Mouse (Mus musculus) CD4-positive, CD25-positive, alpha-beta regulatory T cell, adult 4 months (primary cell): Measurements from ENCODE around the gene Mpg. TPM values are rescaled to one million over a fixed set of nuclear protein-coding genes. Genes with fewer than 3 reads are reported as not detected.
"Not testable (repeated sequence)": the region's sequence is repeated elsewhere in the genome, so short reads cannot be mapped to it uniquely, and the experiment has no call there.

Experiments
- ATAC-seq: one replicate; pipeline ENCODE4 v1.8.0; 2017
- polyA plus RNA-seq, 2 experiments: library from polyadenylated mRNA; unstranded; fragments of 100-300 nt; shearing (Covaris generic); gene quantifications; one replicate each; pipeline ENCODE4 v1.2.1; 2017

Mpg gene
- 10 to 100 TPM; 27.0 to 39.9 TPM for polyA plus RNA-seq

DNA sequence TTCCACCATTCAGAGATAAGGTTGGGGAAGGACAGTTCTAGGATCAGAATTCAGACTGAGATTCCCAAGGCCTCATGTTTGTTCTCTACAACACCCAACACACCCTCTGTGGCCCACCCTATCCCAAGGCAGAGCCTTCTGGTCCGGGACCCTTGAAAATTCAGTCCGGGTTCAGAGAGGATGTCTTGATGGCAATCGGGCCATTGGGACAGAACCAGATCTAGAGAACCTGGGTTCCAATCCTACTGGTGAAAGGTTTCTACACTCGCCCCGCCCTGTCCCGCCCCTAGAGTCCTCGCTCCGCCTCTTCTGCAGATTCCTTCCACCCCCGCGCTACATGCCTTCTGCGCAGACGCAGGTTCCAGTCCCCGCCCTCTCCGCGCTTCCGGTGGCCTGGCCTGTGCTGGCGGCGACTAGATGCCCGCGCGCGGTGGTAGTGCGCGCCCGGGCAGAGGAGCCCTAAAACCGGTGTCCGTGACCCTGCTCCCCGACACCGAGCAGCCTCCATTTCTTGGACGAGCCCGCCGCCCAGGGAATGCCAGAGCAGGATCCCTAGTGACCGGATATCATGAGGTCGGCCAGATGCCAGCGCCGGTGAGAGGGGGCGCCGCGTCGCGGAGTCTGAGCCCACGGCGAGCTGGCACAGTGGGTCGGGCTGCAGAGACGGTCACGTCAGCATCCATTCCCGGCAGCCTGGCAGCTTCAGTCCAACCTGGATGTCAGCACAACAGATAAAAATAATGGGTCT lies at the start of gene Mpg:
TSS of gene Mpg (plus strand) at position 382 of the 748 bp plus-strand sequence.
- peak; percentile 95 for ATAC-seq

DNA sequence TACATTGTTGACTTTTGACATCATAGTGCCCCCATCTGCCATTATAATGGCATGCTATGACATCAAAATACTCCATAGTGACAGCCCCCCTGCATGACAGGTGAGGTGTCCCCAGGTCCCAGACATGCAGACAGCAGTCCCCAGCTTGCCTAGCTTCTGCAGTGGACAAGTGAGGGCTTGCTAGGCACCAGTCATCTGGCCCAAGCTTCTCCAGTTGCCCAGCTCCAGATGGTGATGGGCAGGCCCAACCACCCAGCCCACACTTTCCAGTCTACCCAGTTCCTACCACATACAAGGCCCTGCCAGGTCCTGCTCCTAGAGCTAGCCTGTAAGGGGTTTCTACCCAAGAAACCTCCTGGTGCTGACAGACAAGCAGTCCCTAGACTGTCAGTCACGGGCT lies 47.8 kb upstream of the Mpg start:
- ATAC-seq = no peak

DNA sequence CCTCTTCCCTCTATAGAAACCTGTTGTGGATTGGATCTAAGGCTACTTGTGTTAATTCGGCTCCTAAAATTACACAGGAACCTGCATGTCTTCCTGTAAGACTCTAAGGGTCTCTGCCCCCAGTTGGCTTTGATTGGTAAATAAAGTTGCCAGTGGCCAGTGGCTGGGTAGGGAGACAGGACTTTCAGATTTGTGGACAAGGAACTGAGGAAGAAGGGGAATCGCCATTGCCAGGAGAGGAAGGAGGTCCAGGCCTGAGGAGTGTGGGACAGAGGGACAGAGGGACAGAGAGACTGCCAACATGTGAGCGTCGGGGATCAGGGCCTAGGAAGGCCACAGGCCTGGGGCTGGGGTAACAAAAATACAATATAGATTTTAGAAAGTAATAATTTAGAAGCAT lies 45.1 kb upstream of the Mpg start:
- ATAC-seq = no peak

DNA sequence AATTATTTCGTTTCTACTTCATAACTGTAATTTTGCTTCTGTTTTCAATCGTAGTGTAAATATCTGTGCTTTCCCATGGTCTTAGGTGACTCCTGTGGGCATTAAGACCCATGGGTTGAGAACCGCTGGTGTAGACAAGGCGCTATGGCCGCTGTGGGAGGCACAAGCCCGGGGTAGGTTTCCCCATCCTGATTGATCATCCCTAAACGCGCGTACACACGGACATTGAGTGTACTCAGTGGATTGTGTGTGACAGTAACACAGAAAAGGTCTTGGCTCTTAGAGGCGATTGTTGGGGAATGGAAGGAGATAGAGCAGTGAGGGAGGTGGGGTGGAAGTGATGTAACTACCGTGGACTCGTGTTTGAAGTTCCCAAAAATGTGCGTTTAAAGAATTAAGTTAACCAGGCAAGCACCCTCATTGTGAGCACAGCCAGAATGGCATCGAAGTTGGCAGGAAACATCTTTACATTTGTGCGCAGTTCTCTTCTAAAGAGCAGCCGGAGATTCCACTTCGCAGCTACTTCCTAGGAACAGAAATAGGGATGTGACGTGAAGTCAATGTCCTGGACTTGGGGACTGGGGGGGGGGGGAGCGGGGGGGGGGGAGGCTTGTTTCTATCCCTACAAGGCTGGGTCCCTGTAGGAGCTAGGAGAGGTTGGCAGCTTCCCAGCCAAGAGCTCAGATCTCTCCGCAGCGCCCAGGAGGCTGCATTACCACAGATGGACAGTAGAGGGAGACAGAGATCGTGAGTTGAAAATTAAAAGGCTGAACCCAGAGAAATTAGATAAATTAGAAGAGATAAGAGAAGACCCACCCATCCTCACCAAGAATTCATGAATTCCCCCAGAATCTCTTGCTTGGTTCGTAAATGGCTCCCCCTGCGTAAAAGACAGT lies 44.1 kb upstream of the Mpg start:
- peak; percentile 68 for ATAC-seq

DNA sequence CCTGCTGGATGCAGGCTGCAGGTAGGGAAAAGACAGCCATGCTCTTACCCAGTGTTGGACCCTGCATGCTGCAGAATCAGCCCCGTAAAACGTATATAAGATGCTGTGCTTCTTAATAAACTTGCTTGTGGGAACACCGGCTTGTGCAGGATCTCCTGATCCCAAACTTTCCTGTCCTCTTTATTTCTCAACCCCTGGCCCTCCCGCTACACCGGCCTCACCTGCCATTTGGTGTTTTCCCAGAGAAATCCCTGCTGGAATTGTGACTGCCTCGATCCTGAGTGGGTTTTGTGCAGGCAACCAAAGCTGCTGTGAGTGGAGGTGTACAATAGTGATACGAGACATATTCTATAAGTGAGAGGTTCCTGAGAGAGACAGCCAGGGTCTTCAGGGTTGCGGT lies 41.8 kb upstream of the Mpg start:
- no peak for ATAC-seq

DNA sequence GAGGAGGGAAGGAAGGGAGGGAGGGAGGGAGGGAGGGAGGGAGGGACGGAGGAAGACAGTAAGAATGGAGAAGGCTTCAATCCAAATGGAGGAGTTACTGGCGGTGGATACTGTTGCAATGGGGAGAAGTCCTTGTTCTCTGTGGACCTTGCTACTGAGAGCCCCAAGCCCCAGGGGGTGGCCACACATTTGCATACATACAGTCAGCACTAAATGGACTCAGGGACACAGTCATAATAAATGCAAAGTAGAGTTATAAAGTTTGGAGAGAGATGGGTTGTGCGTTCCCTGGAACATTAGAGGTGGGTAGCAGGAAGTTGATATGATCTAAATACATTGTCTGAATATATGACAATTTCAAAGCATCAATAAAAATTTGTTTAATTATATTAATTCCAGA lies 40.3 kb upstream of the Mpg start:
- ATAC-seq = no peak

GRCm38 (mm10) chr11:32187256-32187655 lies 39.0 kb upstream of the Mpg start:
- no peak for ATAC-seq

DNA sequence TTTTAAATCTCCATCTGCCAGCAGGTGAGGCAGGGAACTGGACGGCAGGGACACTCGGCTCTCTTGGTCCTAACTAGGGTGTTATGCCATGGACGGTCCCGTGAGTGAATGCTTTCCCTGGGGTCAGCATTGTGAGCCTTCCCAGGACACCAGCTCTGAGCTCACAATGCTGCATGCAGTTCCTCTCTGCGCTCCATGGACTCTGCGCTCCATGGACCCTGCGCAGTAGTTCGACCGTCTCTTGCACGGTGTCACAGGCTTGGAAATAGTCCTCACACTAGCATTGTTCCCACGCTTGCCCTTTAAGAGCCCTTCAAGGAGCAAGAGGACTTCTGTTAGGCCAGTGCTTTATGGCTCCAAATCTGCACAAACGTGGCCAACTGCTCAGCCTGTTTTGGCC lies 37.4 kb upstream of the Mpg start:
- ATAC-seq = no peak

GRCm38 (mm10) chr11:32189434-32189833 lies 36.9 kb upstream of the Mpg start:
- no peak for ATAC-seq

DNA sequence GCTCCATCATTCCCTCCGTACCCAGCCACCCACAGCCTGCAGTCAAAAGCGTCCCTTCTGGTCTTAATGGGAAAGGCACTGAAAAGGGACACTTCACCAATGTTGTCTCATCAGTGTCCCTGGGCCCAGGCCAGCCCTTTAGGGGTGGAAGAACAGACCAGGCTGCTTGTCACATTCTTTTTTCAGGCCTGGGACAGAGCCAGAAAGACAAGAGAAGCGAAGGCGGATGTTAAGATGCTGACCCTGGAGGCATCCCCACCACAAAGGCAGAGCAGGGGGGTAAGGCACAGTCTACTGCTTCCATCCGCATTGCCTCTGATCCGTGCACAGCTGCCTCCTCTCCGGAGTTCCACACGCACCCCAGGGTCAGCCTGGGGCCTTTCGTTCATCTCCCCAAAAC lies 36.2 kb upstream of the Mpg start:
- no peak for ATAC-seq

GRCm38 (mm10) chr11:32190603-32191110 lies 35.6 kb upstream of the Mpg start:
- ATAC-seq = no peak

DNA sequence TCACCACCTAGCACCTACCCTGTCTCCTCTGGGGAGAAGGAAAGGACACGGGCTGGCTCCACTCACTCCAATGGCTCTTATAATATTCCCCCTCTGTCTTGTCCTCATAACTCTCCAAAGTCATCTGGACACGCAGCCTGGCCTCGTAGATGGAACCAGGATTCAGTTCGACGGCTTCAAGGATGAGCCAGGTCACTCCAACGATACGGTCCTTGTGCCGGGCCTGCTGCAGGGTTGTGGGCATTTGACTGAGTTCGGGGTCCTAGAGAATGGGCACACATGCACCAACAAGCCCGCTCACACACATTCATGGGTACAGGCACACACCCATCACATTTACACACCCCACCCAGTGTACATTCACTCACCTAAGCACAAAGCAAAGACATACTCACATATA lies 33.1 kb upstream of the Mpg start:
- no peak for ATAC-seq

DNA sequence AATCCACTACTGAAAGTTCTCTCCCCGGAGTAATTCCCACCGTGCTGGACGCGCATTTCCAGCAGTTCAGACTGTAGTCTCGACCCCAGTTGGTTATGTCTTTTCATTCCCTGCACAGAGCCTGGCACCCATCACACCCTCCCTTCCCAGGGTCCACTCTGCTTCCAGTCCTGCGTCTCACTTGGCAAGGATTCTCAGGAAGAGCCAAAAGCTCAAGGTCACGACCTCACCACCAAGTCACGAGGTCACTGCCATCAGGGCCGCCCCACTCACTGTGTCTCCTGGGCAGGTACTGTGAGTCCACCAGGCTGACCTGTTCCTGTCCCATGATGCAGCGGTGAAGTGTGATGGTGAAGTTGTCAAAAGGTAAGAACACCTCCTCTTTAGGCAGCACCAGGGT lies 32.2 kb upstream of the Mpg start:
- no peak for ATAC-seq

- ATAC-seq = no peak
These were observed 31.7 kb upstream of the Mpg start for GRCm38 (mm10) chr11:32194626-32195025.

DNA sequence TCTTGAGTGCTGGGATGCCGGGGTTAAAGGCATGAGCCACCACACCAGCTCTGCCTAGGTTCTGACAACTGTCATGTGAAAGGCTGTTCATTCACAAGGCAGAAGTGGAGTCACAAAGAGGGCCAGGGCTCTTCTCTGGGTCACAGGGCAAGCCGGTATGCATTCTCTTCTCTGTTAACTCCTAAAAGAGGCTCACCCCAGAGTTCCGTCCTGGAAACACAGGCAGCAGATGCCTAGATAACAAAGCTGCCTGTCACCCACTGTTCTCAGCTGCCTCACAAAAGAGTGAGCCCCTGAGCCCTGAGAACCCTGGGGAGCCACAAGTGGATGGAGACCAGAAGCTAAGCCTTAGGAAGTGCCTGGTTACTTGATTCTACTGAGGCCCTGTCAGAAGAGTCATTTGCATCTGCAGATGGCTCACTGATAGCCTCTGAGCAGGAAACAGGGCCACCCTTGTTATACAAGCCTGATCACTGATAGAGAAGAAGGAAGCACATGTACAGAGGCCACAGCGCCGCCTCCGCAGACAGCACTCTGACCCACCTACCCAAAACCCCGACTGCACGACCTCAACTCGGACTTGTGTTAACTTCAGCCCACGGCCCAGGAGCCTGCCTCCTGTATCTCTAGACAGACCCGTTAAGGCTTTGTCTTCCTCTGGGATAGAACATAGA lies 30.3 kb upstream of the Mpg start:
- peak; percentile 68 for ATAC-seq

DNA sequence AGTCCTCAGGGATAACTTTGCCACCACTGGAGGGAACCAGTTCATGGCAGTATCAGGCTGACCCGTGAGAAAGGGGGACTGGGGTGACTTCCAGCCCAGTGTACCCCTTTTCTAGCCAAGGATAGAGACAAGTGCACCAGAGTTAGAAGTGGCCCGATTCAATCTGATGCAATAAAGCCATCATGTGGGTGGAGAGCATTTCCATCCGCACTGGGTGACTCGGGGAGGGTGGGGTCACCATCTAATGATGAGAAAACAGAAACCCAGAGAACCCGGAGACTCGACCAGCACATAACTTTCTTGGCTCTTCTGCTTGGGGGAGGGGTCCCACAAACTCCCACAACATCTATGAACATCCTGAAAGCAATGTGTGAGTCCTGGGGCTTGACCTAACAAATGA lies 29.6 kb upstream of the Mpg start:
- no peak for ATAC-seq

DNA sequence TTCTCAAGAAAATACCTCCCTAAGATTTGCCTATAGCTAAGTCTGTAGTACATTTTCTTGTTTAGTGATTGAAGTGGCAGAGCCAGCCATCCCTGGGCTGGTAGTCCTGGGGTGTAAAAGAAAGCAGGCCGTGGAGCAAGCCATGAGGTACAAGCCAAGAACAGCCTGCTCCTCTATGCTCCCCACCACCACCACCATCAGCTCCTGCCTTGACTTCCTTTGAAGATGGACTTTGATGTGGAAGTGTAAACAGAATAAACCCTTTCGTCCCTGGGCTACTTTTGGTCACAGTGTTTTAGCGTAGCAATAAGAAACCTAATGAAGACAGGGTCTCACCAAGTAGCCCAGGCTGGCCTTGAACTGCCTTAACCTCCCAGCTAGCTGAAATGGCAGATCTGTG lies 28.5 kb upstream of the Mpg start:
- no peak for ATAC-seq

DNA sequence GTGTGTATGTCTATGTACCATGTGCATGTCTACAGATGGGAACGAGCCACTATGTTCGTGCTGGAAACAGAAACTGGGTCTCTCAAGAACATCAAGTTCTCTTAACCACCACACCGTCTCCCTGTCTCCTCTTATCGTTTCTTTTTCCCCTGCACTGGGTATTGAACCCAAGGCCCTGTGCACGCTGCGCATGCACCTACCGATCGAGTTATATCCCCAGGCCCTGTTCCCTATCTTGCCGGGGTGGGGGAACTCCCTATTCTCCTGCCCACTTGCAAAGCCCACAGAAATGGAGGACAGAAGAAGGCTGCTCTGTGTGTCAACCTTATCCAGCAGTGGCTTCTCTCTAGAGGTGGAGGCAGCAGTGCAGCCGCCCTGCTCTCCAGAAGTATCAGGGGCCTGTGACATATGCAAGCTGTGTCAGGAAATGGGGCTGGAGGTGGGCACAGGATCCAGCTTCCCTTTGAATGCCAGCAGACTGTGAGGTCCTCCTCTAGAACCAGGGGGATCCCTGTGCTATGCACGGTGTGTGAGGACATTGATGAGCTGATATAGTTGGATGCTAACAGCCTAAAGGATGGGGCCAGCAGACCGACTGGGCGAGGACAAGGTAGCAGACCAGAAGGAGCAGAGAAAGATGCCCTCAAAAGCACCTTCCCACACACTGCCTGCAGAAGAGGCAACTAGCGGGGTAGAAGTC lies 27.9 kb upstream of the Mpg start:
- no peak for ATAC-seq

GRCm38 (mm10) chr11:32199230-32199629 lies 27.1 kb upstream of the Mpg start:
- ATAC-seq = no peak

DNA sequence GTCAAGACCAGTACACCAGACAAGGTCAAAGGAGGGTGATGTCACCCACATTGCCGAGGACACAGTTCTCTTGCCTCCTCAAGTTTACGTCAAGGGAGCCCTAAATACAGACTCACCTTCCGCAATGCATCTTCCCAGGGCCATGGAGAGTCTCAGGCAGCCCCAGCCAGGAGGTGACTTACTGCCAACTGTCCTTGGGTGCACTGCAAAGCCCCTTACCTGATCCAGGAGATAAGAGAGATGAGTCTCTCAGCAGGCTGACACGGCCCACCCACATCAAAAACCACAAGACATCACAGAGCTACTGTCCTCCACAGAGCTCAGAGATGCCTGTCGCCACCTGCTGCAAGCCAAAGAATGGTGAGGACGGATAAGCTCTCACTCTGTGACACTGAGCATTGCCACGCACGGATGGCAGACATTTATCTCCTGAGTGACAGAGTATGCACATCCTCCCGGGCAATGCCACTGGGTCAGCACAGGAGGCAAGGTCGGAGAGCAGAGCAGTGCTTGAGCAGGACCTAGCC lies 26.2 kb upstream of the Mpg start, which contains the start of gene Il9r:
TSS of gene Il9r (minus strand) at position 205 of the 527 bp plus-strand sequence.
- ATAC-seq = peak; percentile 30

GRCm38 (mm10) chr11:32200992-32201391 lies 25.3 kb upstream of the Mpg start:
- ATAC-seq = not testable (repeated sequence)
